Mouse (Mus musculus): ENCODE results near the gene Dnajc5. TPM values are rescaled to one million over a fixed set of nuclear protein-coding genes. Genes with fewer than 3 reads are reported as not detected.

Gene Dnajc5
- polyA plus RNA-seq, 1 experiment from 2014 or later = 82.0 TPM

- H3K9ac ChIP-seq (ENCODE audit: low read length) = no peak overlapping the region
- no peak overlapping the region for H3K4me3 ChIP-seq (ENCODE audit: low read length)
- H3K4me2 ChIP-seq (ENCODE audit: low read depth, low read length) = no peak overlapping the region
- no peaks in the 10 kb centered on the region for H3K27me3 ChIP-seq (ENCODE audit: control insufficient read depth, insufficient read depth, low read depth, low read length)
- H3K27ac ChIP-seq (ENCODE audit: low read length) = no peak overlapping the region
- WGBS = 83% methylated on average over 2 of the region's 2 CpGs
- no peaks in the 10 kb centered on the region for H3K9me3 ChIP-seq (ENCODE audit: control insufficient read depth, low read length)
- H3K4me1 ChIP-seq (replicated peaks; ENCODE audit: control insufficient read depth, insufficient read depth, low read length) = peaks cover 7% of the 10 kb centered on the region
- no peaks in the 10 kb centered on the region for H3K36me3 ChIP-seq (ENCODE audit: control insufficient read depth, insufficient read depth, low read length)
- no peak for ATAC-seq (ENCODE audit: low read depth)
These were observed 56.3 kb downstream of the Dnajc5 start for GRCm38 (mm10) chr2:181576613-181577012.

- no peak overlapping the region for H3K4me3 ChIP-seq (ENCODE audit: low read length)
- H3K9me3 ChIP-seq (ENCODE audit: control insufficient read depth, low read length) = no peaks in the 10 kb centered on the region
- H3K27ac ChIP-seq (ENCODE audit: low read length) = no peak overlapping the region
- 66% methylated on average over 2 of the region's 2 CpGs for WGBS
- no peaks in the 10 kb centered on the region for H3K36me3 ChIP-seq (ENCODE audit: control insufficient read depth, insufficient read depth, low read length)
- H3K9ac ChIP-seq (ENCODE audit: low read length) = no peak overlapping the region
- no peak for ATAC-seq (ENCODE audit: low read depth)
- no peaks in the 10 kb centered on the region for H3K27me3 ChIP-seq (ENCODE audit: control insufficient read depth, insufficient read depth, low read depth, low read length)
- peaks cover 7% of the 10 kb centered on the region for H3K4me1 ChIP-seq (replicated peaks; ENCODE audit: control insufficient read depth, insufficient read depth, low read length)
- no peak overlapping the region for H3K4me2 ChIP-seq (ENCODE audit: low read depth, low read length)
These were observed 56.8 kb downstream of the Dnajc5 start for GRCm38 (mm10) chr2:181577126-181577525.

GRCm38 (mm10) chr2:181577981-181578581, 57.8 kb downstream of the Dnajc5 start:
- H3K4me2 ChIP-seq (ENCODE audit: low read depth, low read length) = no peak overlapping the region
- no peaks in the 10 kb centered on the region for H3K27me3 ChIP-seq (ENCODE audit: control insufficient read depth, insufficient read depth, low read depth, low read length)
- H3K27ac ChIP-seq (ENCODE audit: low read length) = no peak overlapping the region
- no peak overlapping the region for H3K4me3 ChIP-seq (ENCODE audit: low read length)
- H3K36me3 ChIP-seq (ENCODE audit: control insufficient read depth, insufficient read depth, low read length) = no peaks in the 10 kb centered on the region
- H3K9me3 ChIP-seq (ENCODE audit: control insufficient read depth, low read length) = no peaks in the 10 kb centered on the region
- no peak overlapping the region for H3K9ac ChIP-seq (ENCODE audit: low read length)
- ATAC-seq (ENCODE audit: low read depth) = no peak
- 57% methylated on average over 7 of the region's 7 CpGs for WGBS
- peaks cover 7% of the 10 kb centered on the region for H3K4me1 ChIP-seq (replicated peaks; ENCODE audit: control insufficient read depth, insufficient read depth, low read length)

GRCm38 (mm10) chr2:181578790-181579618, 58.7 kb downstream of the Dnajc5 start:
- WGBS = 25% methylated on average over 5 of the region's 5 CpGs
- H3K27ac ChIP-seq (ENCODE audit: low read length) = no peak overlapping the region
- H3K9ac ChIP-seq (ENCODE audit: low read length) = no peak overlapping the region; the same call in 1 of the 2 replicates
- peaks cover 7% of the 10 kb centered on the region for H3K4me1 ChIP-seq (replicated peaks; ENCODE audit: control insufficient read depth, insufficient read depth, low read length)
- no peaks in the 10 kb centered on the region for H3K27me3 ChIP-seq (ENCODE audit: control insufficient read depth, insufficient read depth, low read depth, low read length)
- H3K36me3 ChIP-seq (ENCODE audit: control insufficient read depth, insufficient read depth, low read length) = peaks cover 2% of the 10 kb centered on the region; the same call in 1 of the 2 replicates
- no peak for ATAC-seq (ENCODE audit: low read depth)
- H3K4me3 ChIP-seq (ENCODE audit: low read length) = no peak overlapping the region
- no peaks in the 10 kb centered on the region for H3K9me3 ChIP-seq (ENCODE audit: control insufficient read depth, low read length)
- H3K4me2 ChIP-seq (ENCODE audit: low read depth, low read length) = no peak overlapping the region

GRCm38 (mm10) chr2:181579681-181580080, 59.4 kb downstream of the Dnajc5 start:
- no peak overlapping the region for H3K4me2 ChIP-seq (ENCODE audit: low read depth, low read length)
- WGBS = 91% methylated on average over 1 of the region's 1 CpGs
- H3K27ac ChIP-seq (ENCODE audit: low read length) = no peak overlapping the region

GRCm38 (mm10) chr2:181580131-181580772, 60.0 kb downstream of the Dnajc5 start:
- Histone ChIP-seq H3K9ac (ENCODE audit: low read length) (peak overlapping the region; percentile 84), H3K27ac (ENCODE audit: low read length) (peak overlapping the region; percentile 31; the same call in 1 of the 2 replicates), H3K4me2 (ENCODE audit: low read depth, low read length) (peak overlapping the region; percentile 95), H3K4me3 (ENCODE audit: low read length) (peak overlapping the region; percentile 78), H3K9me3 (ENCODE audit: control insufficient read depth, low read length) (no peaks in the 10 kb centered on the region), H3K4me1 (replicated peaks; ENCODE audit: control insufficient read depth, insufficient read depth, low read length) (peaks cover 7% of the 10 kb centered on the region), H3K27me3 (ENCODE audit: control insufficient read depth, insufficient read depth, low read depth, low read length) (no peaks in the 10 kb centered on the region), H3K36me3 (ENCODE audit: control insufficient read depth, insufficient read depth, low read length) (peaks cover 5% of the 10 kb centered on the region)
- 69% methylated on average over 5 of the region's 5 CpGs for WGBS
- ATAC-seq (ENCODE audit: low read depth) = no peak

More at GRCm38 (mm10) chr2:181579681-181580080, 59.4 kb downstream of the Dnajc5 start:
- no peaks in the 10 kb centered on the region for H3K27me3 ChIP-seq (ENCODE audit: control insufficient read depth, insufficient read depth, low read depth, low read length)
- ATAC-seq (ENCODE audit: low read depth) = no peak
- no peaks in the 10 kb centered on the region for H3K9me3 ChIP-seq (ENCODE audit: control insufficient read depth, low read length)
- H3K9ac ChIP-seq (ENCODE audit: low read length) = no peak overlapping the region
- H3K4me3 ChIP-seq (ENCODE audit: low read length) = no peak overlapping the region
- H3K4me1 ChIP-seq (replicated peaks; ENCODE audit: control insufficient read depth, insufficient read depth, low read length) = peaks cover 7% of the 10 kb centered on the region
- peaks cover 3% of the 10 kb centered on the region; the same call in 1 of the 2 replicates for H3K36me3 ChIP-seq (ENCODE audit: control insufficient read depth, insufficient read depth, low read length)

GRCm38 (mm10) chr2:181581016-181581401, 60.7 kb downstream of the Dnajc5 start:
- Histone ChIP-seq H3K27me3 (ENCODE audit: control insufficient read depth, insufficient read depth, low read depth, low read length) (no peaks in the 10 kb centered on the region), H3K9ac (ENCODE audit: low read length) (peak overlapping the region; percentile 84), H3K4me2 (ENCODE audit: low read depth, low read length) (peak overlapping the region; percentile 95), H3K4me1 (replicated peaks; ENCODE audit: control insufficient read depth, insufficient read depth, low read length) (peaks cover 7% of the 10 kb centered on the region), H3K36me3 (ENCODE audit: control insufficient read depth, insufficient read depth, low read length) (peaks cover 13% of the 10 kb centered on the region), H3K9me3 (ENCODE audit: control insufficient read depth, low read length) (no peaks in the 10 kb centered on the region), H3K4me3 (ENCODE audit: low read length) (peak overlapping the region; percentile 78), H3K27ac (ENCODE audit: low read length) (peak overlapping the region; percentile 92)
- ATAC-seq (ENCODE audit: low read depth) = peak; percentile 86
- WGBS = 0% methylated on average over 11 of the region's 11 CpGs

GRCm38 (mm10) chr2:181581402-181582120, 61.3 kb downstream of the Dnajc5 start:
- peak overlapping the region; percentile 95 for H3K4me2 ChIP-seq (ENCODE audit: low read depth, low read length)
- peaks cover 7% of the 10 kb centered on the region for H3K4me1 ChIP-seq (replicated peaks; ENCODE audit: control insufficient read depth, insufficient read depth, low read length)
- H3K27me3 ChIP-seq (ENCODE audit: control insufficient read depth, insufficient read depth, low read depth, low read length) = no peaks in the 10 kb centered on the region
- ATAC-seq (ENCODE audit: low read depth) = peak; percentile 86
- H3K36me3 ChIP-seq (ENCODE audit: control insufficient read depth, insufficient read depth, low read length) = peaks cover 18% of the 10 kb centered on the region
- WGBS = under 1% methylated on average over 49 of the region's 49 CpGs
- H3K9ac ChIP-seq (ENCODE audit: low read length) = peak overlapping the region; percentile 84
- no peaks in the 10 kb centered on the region for H3K9me3 ChIP-seq (ENCODE audit: control insufficient read depth, low read length)
- H3K27ac ChIP-seq (ENCODE audit: low read length) = peak overlapping the region; percentile 92
- H3K4me3 ChIP-seq (ENCODE audit: low read length) = peak overlapping the region; percentile 78

All from lung, embryonic 16.5 days (tissue).